Mouse (Mus musculus) hindbrain, embryonic 14.5 days (tissue): ENCODE results near the gene Hddc3. TPM values are rescaled to one million over a fixed set of nuclear protein-coding genes. Genes with fewer than 3 reads are reported as not detected.
A peak's percentile ranks its signal among the peaks of the same experiment; 100 is the strongest.

Experiments used
- ATAC-seq: fragments of 200-750 bp; cut with Nextera tagmentation; 2 replicates; pipeline ENCODE4 v1.8.0; 2017; ENCODE audit warnings: moderate number of reproducible peaks, mild to moderate bottlenecking, moderate TSS enrichment, moderate library complexity; ENCODE audit not compliant: low FRiP score
- DNase-seq: peaks from one replicate; pipeline ENCODE4 v3.0.0-alpha.2; 2015; ENCODE audit warnings: low spot score
- H3K27ac ChIP-seq: fragments of 300-500 bp; sonication (generic); 2 replicates; pipeline ENCODE4 v1.5.1; 2014; ENCODE audit warnings: mild to moderate bottlenecking, moderate library complexity
- H3K27me3 ChIP-seq: fragments of 300-500 bp; sonication (generic); 2 replicates; pipeline ENCODE4 v1.6.1; 2014; ENCODE audit warnings: mild to moderate bottlenecking, low read length, mixed read lengths; ENCODE audit not compliant: control insufficient read depth, insufficient read depth
- H3K36me3 ChIP-seq: fragments of 300-500 bp; sonication (generic); replicated peaks from 2 replicates; pipeline ENCODE4 v1.6.1; 2014; ENCODE audit not compliant: control insufficient read depth, insufficient read depth
- H3K4me1 ChIP-seq: fragments of 300-500 bp; sonication (generic); replicated peaks from 2 replicates; pipeline ENCODE4 v1.6.1; 2014; ENCODE audit warnings: antibody characterized with exemption, low read length, mixed read lengths; ENCODE audit not compliant: control insufficient read depth, insufficient read depth
- H3K4me2 ChIP-seq: fragments of 300-500 bp; sonication (generic); replicated peaks from 2 replicates; pipeline ENCODE4 v1.6.1; 2014; ENCODE audit warnings: mild to moderate bottlenecking, moderate library complexity
- H3K4me3 ChIP-seq: fragments of 300-500 bp; sonication (generic); replicated peaks from 2 replicates; pipeline ENCODE4 v1.5.1; 2014; ENCODE audit warnings: mild to moderate bottlenecking, low read length
- H3K9ac ChIP-seq: fragments of 300-500 bp; sonication (generic); 2 replicates; pipeline ENCODE4 v1.6.1; 2014
- H3K9me3 ChIP-seq: fragments of 300-500 bp; sonication (generic); 2 replicates; pipeline ENCODE4 v1.6.1; 2016; ENCODE audit warnings: low read length; ENCODE audit not compliant: control insufficient read depth
- WGBS: fragments of 180-500 bp; shearing (Covaris S2); extraction: QIAGEN DNeasy Blood & Tissue Kit; methylation state at CpG from one replicate; pipeline ENCODE4 v1.1.7; 2014; 5-methylcytosine and 5-hydroxymethylcytosine counted together
- polyA plus RNA-seq: library from polyadenylated mRNA; unstranded; fragments of >200 nt; fragmentation: Nextera tagmentation; extraction: Ambion mirVana; gene quantifications from 2 replicates; pipeline ENCODE4 v1.2.1, GENCODE M21; 2014

Hddc3 gene
- polyA plus RNA-seq, 1 experiment from 2014 or later: 23.4 TPM

- peaks cover 16% of the 10 kb centered on the region for H3K36me3 ChIP-seq
- ATAC-seq (no peak), DNase-seq (no peak)
- 89% methylated on average over 3 of the region's 3 CpGs for WGBS
- H3K27me3 ChIP-seq: no peaks in the 10 kb centered on the region
- no peak overlapping the region for H3K4me3 ChIP-seq
- no peaks in the 10 kb centered on the region for H3K9me3 ChIP-seq
- no peak overlapping the region for H3K27ac ChIP-seq
- H3K9ac ChIP-seq: no peak overlapping the region
- H3K4me2 ChIP-seq: no peak overlapping the region
- peaks cover 16% of the 10 kb centered on the region for H3K4me1 ChIP-seq
Observed at GRCm38 (mm10) chr7:80372166-80372565, 29.3 kb downstream of the Hddc3 start.

- no peaks in the 10 kb centered on the region for H3K9me3 ChIP-seq
- H3K27me3 ChIP-seq: no peaks in the 10 kb centered on the region
- ATAC-seq: no peak
- no peak overlapping the region for H3K4me2 ChIP-seq
- no peak overlapping the region for H3K27ac ChIP-seq
- DNase-seq: no peak
- 63% methylated on average over 2 of the region's 2 CpGs for WGBS
- no peak overlapping the region for H3K9ac ChIP-seq
- H3K36me3 ChIP-seq: peaks cover 11% of the 10 kb centered on the region
- no peak overlapping the region for H3K4me3 ChIP-seq
- H3K4me1 ChIP-seq: peaks cover 16% of the 10 kb centered on the region
Observed at GRCm38 (mm10) chr7:80372667-80373066, 29.8 kb downstream of the Hddc3 start.

- no peak overlapping the region for H3K27ac ChIP-seq
- H3K9me3 ChIP-seq: no peaks in the 10 kb centered on the region
- no peaks in the 10 kb centered on the region for H3K27me3 ChIP-seq
- H3K4me2 ChIP-seq: no peak overlapping the region
- peaks cover 16% of the 10 kb centered on the region for H3K4me1 ChIP-seq
- H3K9ac ChIP-seq: no peak overlapping the region
- 79% methylated on average over 4 of the region's 4 CpGs for WGBS
- no peak for DNase-seq
- no peak for ATAC-seq
- peaks cover 4% of the 10 kb centered on the region for H3K36me3 ChIP-seq
- no peak overlapping the region for H3K4me3 ChIP-seq
Observed at GRCm38 (mm10) chr7:80373352-80373751, 30.4 kb downstream of the Hddc3 start.

- 77% methylated on average over 12 of the region's 12 CpGs for WGBS
- ATAC-seq (no peak), DNase-seq (no peak)
- Histone ChIP-seq H3K36me3 (no peaks in the 10 kb centered on the region), H3K4me1 (peaks cover 16% of the 10 kb centered on the region), H3K9me3 (no peaks in the 10 kb centered on the region), H3K27me3 (no peaks in the 10 kb centered on the region), H3K27ac (no peak overlapping the region), H3K4me3 (no peak overlapping the region), H3K9ac (no peak overlapping the region), H3K4me2 (no peak overlapping the region)
Observed at GRCm38 (mm10) chr7:80373850-80374249, 30.9 kb downstream of the Hddc3 start.

- no peak overlapping the region for H3K4me3 ChIP-seq
- H3K27ac ChIP-seq: no peak overlapping the region
- no peaks in the 10 kb centered on the region for H3K36me3 ChIP-seq
- ATAC-seq: no peak
- no peaks in the 10 kb centered on the region for H3K27me3 ChIP-seq
- H3K4me1 ChIP-seq: peaks cover 11% of the 10 kb centered on the region
- H3K9ac ChIP-seq: no peak overlapping the region
- H3K9me3 ChIP-seq: no peaks in the 10 kb centered on the region
- DNase-seq: no peak
- WGBS: 57% methylated on average over 3 of the region's 3 CpGs
- H3K4me2 ChIP-seq: no peak overlapping the region
Observed at GRCm38 (mm10) chr7:80374280-80374679, 31.4 kb downstream of the Hddc3 start.

- Histone ChIP-seq H3K9me3 (no peaks in the 10 kb centered on the region), H3K4me1 (peaks cover 7% of the 10 kb centered on the region), H3K27ac (no peak overlapping the region), H3K4me3 (no peak overlapping the region), H3K27me3 (no peaks in the 10 kb centered on the region), H3K4me2 (no peak overlapping the region), H3K36me3 (no peaks in the 10 kb centered on the region), H3K9ac (no peak overlapping the region)
- DNase-seq: no peak
- WGBS: 90% methylated on average over 3 of the region's 3 CpGs
- ATAC-seq: no peak
Observed at GRCm38 (mm10) chr7:80374733-80375132, 31.8 kb downstream of the Hddc3 start.

- DNase-seq (no peak), ATAC-seq (no peak)
- no peaks in the 10 kb centered on the region; the same call in 1 of the 2 replicates for H3K4me1 ChIP-seq
- H3K36me3 ChIP-seq: no peaks in the 10 kb centered on the region
- no peak overlapping the region for H3K9ac ChIP-seq
- H3K27ac ChIP-seq: no peak overlapping the region
- no peaks in the 10 kb centered on the region for H3K27me3 ChIP-seq
- H3K4me2 ChIP-seq: no peak overlapping the region
- H3K9me3 ChIP-seq: no peaks in the 10 kb centered on the region
- WGBS: 85% methylated on average over 9 of the region's 9 CpGs
- H3K4me3 ChIP-seq: no peak overlapping the region
Observed at GRCm38 (mm10) chr7:80375376-80376039, 32.6 kb downstream of the Hddc3 start.

GRCm38 (mm10) chr7:80376192-80376591, 33.3 kb downstream of the Hddc3 start:
- no peak for DNase-seq
- ATAC-seq: no peak

GRCm38 (mm10) chr7:80377471-80377870, 34.6 kb downstream of the Hddc3 start:
- Histone ChIP-seq H3K27ac (no peak overlapping the region), H3K9ac (no peak overlapping the region), H3K36me3 (no peaks in the 10 kb centered on the region), H3K4me2 (no peak overlapping the region), H3K4me3 (no peak overlapping the region), H3K27me3 (0 out of 2 replicates have a peak, but pooled peaks cover 5% of the 10 kb centered on the region), H3K9me3 (no peaks in the 10 kb centered on the region), H3K4me1 (no peaks in the 10 kb centered on the region; the same call in 1 of the 2 replicates)
- 36% methylated on average over 6 of the region's 6 CpGs for WGBS
- peak; percentile 73 for DNase-seq
- ATAC-seq: no peak

More at GRCm38 (mm10) chr7:80376192-80376591, 33.3 kb downstream of the Hddc3 start:
- Histone ChIP-seq H3K4me3 (no peak overlapping the region), H3K27me3 (no peaks in the 10 kb centered on the region), H3K4me2 (no peak overlapping the region), H3K9me3 (no peaks in the 10 kb centered on the region), H3K4me1 (no peaks in the 10 kb centered on the region; the same call in 1 of the 2 replicates), H3K27ac (no peak overlapping the region), H3K36me3 (no peaks in the 10 kb centered on the region), H3K9ac (no peak overlapping the region)
- WGBS: 56% methylated on average over 10 of the region's 10 CpGs
